Mouse (Mus musculus) embryonic stem cell, embryonic (primary cell): ENCODE measurements around the gene Ccdc148.

Experiments used
- CTCF ChIA-PET, 4 experiments: fragments of 300-600 bp in 2 of 4; fragments of 350-600 bp in 2 of 4; sonication (Branson Sonifier 250); formaldehyde crosslinking; loops; one replicate each; lab custom pipeline; 2022; ENCODE audit warnings: inconsistent platforms in 2 of 4; lab: Charles Lee
- POLR2A ChIA-PET, 4 experiments: fragments of 300-600 bp in 2 of 4; fragments of 350-600 bp in 2 of 4; sonication (Branson Sonifier 250); formaldehyde crosslinking; loops; one replicate each; lab custom pipeline; 2022; ENCODE audit warnings: antibody characterized with exemption in 4 of 4, inconsistent platforms in 1 of 4; lab: Charles Lee

Gene Ccdc148

GRCm38 (mm10) chr2:59186122-59186521, 25.6 kb upstream of the Ccdc148 start:
- ChIA-PET CTCF (interaction anchor here in 1 of 4 experiments (0.6 kb wide), 1 partner anchor 24 kb away, joined by 5 read pairs; no protein-coding TSS in a partner anchor), POLR2A (interaction anchor here in 2 of 4 experiments (1.1 to 1.6 kb wide), 3 partner anchors 11 to 43 kb away, joined by 3 to 4 read pairs (median 3); no protein-coding TSS in a partner anchor)

DNA sequence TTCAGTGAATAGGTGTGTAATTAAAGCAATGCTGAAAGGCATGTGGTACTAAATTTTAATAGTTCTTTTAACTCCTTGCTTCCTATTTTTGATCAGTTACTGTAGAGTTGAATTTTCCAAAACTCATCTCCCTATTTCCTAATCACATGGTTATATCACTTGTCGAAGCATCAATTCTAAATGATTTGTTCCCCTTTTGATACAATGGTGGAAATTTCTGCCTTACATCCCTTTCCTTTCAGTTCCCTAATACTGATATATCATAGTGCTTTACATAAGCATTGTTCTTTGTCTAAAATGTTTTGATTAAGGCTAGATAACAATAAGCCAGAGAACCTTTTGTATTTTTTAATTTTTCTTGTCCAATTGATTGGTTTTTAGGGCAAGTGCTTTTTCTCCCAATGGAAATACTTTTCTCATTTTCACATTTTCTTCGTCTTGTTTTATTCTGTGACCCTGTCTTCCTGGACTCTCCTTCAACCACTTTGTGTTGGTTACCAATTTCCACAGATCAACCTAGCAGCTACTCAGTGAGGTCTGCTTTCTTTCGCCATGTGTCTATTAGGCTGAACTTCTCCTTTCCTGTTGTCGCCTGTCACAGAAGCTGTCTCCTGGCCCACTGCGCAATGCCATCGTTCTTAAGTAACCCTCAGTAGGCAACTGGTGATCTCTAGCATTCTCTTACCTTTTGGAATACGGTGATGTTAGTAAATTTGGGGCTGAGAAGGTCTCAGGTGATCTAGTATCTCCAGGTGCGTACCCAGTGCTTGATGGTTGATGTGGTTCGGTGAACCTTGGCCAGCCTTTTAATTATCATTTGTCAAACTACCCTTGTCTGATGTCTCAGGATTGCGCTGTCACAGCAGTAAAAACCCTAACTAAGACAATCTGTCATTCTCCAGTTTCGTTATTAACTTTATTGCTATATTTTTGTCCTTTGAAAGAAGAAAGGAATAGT, 23.9 kb upstream of the Ccdc148 start:
- CTCF ChIA-PET: no interaction called here
- POLR2A ChIA-PET: interaction anchor here in 3 of 4 experiments (0.7 to 2.0 kb wide), 4 partner anchors 23 to 92 kb away, joined by 3 to 6 read pairs (median 3); partner anchors contain the start of gene Ccdc148 (in 1 of the 3)

DNA sequence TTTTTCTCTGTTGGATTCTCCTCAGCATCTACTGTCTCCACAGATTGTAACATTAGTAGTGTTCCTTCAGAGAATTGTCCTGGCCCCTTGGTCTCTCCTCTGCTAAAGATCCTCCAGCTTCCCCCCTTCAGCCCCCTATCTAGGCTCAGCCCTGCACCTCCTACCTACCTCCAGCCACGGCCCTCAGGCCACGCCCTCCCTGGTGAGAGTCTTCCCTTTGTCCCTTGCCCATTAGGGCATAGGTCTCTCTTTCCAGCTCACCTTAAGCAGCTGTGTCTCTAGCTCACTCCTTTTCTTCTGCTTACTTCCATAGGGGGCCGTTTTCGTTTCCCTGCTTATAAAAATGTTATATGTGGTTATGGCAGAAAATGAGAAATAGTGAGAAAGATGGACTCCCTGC, 23.1 kb upstream of the Ccdc148 start:
- ChIA-PET POLR2A (interaction anchor here in 3 of 4 experiments (0.5 to 2.0 kb wide), 6 partner anchors 11 to 77 kb away, joined by 3 to 6 read pairs (median 4); partner anchors contain the start of gene Ccdc148 (in 1 of the 3)), CTCF (no interaction called here)

DNA sequence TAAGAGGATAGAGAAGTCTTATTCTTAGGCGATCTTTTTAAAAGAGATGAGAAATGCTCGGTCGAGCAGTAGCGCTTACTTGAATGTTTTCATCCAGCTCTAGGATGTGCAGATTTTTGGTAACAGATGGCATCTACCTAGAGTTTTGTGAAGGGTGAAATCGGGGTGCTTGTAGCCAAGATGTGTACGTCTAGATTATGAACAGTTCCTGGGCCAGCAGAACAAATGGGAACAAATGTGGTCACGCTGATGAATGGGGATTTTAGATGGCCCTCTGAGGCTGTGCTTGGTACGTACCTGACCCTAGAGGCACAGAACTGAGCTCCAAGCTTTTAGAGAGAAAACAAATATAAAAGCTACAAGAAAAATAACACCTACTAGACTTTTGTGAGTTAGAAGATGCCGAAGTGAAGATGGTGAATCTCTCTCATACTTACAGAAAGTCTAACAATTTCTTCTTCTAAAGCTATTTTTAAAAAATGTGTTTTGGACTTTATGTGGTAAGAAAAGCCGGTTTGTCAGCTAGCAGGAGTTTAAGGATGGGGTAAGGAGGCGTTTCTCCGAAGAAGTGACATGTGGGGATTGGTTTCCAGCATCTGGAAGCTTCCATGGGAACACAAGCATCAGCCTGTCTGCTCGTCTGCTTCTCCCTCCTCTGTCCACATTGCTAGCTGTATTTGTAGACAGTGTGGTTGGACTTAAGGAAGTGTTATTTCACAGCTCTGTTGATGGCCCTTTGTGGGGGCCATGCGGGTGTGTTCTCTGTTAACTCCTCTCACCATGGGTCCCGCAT, 21.0 kb upstream of the Ccdc148 start:
- ChIA-PET POLR2A (interaction anchor here in 2 of 4 experiments (0.7 to 2.8 kb wide), 5 partner anchors 10 to 29 kb away, joined by 3 to 16 read pairs (median 3); no protein-coding TSS in a partner anchor), CTCF (no interaction called here)

- POLR2A ChIA-PET: interaction anchor here in 2 of 4 experiments (1.1 to 3.4 kb wide), 9 partner anchors 8 to 19 kb away, joined by 3 to 19 read pairs (median 4); partner anchors contain the start of genes Ccdc148 (in 2 of the 2) and Pkp4 (in 2 of the 2)
- CTCF ChIA-PET: no interaction called here
These were observed 19.0 kb upstream of the Ccdc148 start for GRCm38 (mm10) chr2:59179487-59179886.

DNA sequence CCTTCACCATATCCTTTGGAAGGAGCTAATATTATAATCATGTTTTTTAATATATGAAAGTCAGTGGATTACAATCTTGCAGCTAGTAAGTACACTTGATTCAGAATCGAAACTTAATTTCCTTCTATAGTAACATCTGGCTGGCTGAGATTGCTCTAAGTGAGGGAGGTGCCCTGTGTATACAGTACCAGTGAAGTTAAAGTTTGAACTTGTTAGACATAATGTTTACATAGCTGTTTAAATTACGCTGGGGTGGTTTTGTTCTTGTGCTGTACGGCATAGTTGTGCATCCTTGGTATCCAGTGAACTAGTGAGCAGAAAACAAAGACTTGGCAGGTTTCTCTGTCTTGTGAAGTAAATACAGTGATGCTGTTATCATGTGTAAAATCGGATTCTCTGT, 18.5 kb upstream of the Ccdc148 start:
- ChIA-PET POLR2A (interaction anchor here in 2 of 4 experiments (0.6 to 3.4 kb wide), 11 partner anchors 8 to 187 kb away, joined by 3 to 19 read pairs (median 4); partner anchors contain the start of genes Ccdc148 (in 2 of the 2) and Pkp4 (in 2 of the 2)), CTCF (no interaction called here)

DNA sequence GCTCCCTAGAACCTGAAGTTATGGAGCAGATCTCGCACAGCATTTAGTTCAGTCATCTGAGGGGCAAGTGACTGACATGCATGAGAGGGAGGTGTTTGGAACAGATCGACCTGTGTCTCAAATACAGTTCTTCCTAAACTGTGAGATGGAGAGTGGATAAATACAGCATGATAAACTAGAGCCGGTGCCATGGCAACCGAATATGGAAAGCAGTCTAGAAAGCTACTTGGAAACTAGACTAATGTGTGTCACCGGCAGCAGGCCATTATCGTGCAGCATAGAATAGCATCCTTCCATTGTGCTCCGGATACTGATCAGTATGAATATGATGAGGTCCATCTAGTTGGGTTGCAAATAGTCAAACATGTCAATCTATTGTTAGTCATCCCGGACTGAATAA, 17.7 kb upstream of the Ccdc148 start:
- POLR2A ChIA-PET: interaction anchor here in 2 of 4 experiments (0.6 to 3.4 kb wide), 3 partner anchors 17 to 187 kb away, joined by 3 to 19 read pairs (median 8); partner anchors contain the start of genes Ccdc148 (in 2 of the 2) and Pkp4 (in 2 of the 2)
- CTCF ChIA-PET: no interaction called here

DNA sequence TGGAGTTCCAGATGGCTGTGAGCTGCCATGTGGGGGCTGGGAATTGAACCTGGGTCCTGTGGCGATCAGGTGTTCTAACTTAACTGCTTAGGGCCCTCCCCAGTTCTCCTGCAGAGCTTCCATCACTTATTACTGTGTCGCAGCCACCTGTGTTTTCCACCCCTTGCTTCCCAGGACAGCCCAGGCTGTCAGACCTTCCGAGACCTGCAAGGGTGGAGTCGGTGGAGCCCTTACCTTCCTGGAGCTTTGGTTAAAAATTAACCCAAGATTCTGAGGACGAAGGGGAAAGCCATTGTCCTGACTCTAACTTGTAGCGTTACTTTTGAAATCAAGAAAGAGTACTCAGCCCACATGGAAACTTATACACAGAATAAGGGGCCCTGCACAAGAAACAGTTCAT, 15.4 kb upstream of the Ccdc148 start:
- CTCF ChIA-PET: no interaction called here
- POLR2A ChIA-PET: interaction anchor here in 3 of 4 experiments (0.5 to 1.5 kb wide), 8 partner anchors 9 to 439 kb away, joined by 3 to 10 read pairs (median 4); partner anchors contain the start of genes Ccdc148 (in 1 of the 3) and Pkp4 (in 1 of the 3)

GRCm38 (mm10) chr2:59171533-59171932, 11.1 kb upstream of the Ccdc148 start:
- ChIA-PET POLR2A (interaction anchor here (0.6 to 4.8 kb wide), 13 partner anchors 8 to 1888 kb away, joined by 3 to 58 read pairs (median 5); partner anchors contain the start of genes Ccdc148 (in 3 of the 4) and Pkp4 (in 2 of the 4)), CTCF (no interaction called here)

- POLR2A ChIA-PET: interaction anchor here in 3 of 4 experiments (0.5 to 4.8 kb wide), 13 partner anchors 9 to 572 kb away, joined by 3 to 58 read pairs (median 5); partner anchors contain the start of genes Ccdc148 (in 3 of the 3) and Pkp4 (in 2 of the 3)
- CTCF ChIA-PET: no interaction called here
These were observed 10.1 kb upstream of the Ccdc148 start for GRCm38 (mm10) chr2:59170593-59170992.

GRCm38 (mm10) chr2:59170208-59170589, 9.7 kb upstream of the Ccdc148 start:
- POLR2A ChIA-PET: interaction anchor here in 3 of 4 experiments (0.9 to 4.8 kb wide), 7 partner anchors 9 to 57 kb away, joined by 3 to 58 read pairs (median 6); partner anchors contain the start of genes Ccdc148 (in 3 of the 3) and Pkp4 (in 2 of the 3)
- CTCF ChIA-PET: no interaction called here

DNA sequence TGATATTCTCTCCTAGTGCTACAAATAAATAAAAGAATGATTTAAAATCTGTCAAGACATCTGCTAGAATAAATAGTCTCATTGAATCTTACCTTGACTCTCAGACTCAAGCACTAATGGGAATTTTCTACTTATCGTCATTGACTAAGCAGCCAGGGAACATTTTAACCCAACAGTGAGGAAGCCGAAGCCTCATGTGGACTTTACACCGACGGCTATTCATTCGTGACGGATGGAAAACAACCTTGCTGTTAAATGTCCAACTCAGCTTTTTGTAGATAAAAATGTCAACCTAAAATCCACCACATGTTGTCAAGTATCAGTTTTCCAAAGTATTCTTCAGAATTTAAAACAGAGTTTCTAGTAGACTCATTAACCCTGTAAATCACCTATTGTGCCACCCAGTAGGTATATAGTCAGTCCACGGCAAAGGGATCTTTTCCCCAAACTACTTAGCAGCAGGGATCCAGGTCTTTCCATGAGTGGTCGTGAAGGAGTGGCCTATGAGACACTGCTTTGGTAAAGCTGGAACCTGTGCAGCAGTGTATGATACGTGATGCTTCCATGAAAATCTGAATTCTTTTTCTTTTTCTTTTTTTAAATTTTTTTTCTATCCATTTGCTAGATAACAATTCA, 9.2 kb upstream of the Ccdc148 start:
- POLR2A ChIA-PET: interaction anchor here in 3 of 4 experiments (0.9 to 4.8 kb wide), 4 partner anchors 8 to 13 kb away, joined by 3 to 58 read pairs (median 20); partner anchors contain the start of genes Ccdc148 (in 3 of the 3) and Pkp4 (in 2 of the 3)

GRCm38 (mm10) chr2:59167830-59168229, 7.3 kb upstream of the Ccdc148 start:
- ChIA-PET POLR2A (interaction anchor here in 2 of 4 experiments (0.9 to 1.6 kb wide), 3 partner anchors 11 to 85 kb away, joined by 3 to 4 read pairs (median 3); no protein-coding TSS in a partner anchor), CTCF (no interaction called here)

More for the DNA sequence above, 9.2 kb upstream of the Ccdc148 start:
- CTCF ChIA-PET: no interaction called here

DNA sequence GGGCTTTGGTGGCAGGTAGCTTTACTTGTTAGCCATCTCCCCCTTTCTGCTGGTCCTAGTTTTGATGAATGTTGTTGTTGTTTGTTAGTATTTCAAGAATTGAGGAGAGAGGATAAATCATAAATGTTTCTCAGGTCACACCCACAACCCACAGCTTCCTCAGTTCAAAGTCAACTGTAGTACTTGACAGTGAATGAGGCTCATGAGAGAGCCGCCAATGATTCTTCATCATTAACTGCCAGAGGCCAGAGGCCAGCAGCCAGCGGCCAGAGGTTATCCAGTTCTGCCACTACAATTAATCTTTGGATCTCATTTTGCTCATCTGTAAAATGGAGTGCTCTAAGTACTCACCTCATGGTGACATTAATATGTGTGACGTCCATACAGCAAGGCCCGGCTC, 6.5 kb upstream of the Ccdc148 start:
- ChIA-PET POLR2A (interaction anchor here in 1 of 4 experiments (0.9 to 1.6 kb wide), 2 partner anchors 9 to 13 kb away, joined by 4 read pairs; no protein-coding TSS in a partner anchor), CTCF (interaction anchor here in 1 of 4 experiments (0.5 kb wide), 1 partner anchor 60 kb away, joined by 3 read pairs; no protein-coding TSS in a partner anchor)

GRCm38 (mm10) chr2:59162285-59162600, 1.8 kb upstream of the Ccdc148 start:
- CTCF ChIA-PET: interaction anchor here in 2 of 4 experiments (0.6 to 1.2 kb wide), 3 partner anchors 24 to 603 kb away, joined by 3 to 5 read pairs (median 5); no protein-coding TSS in a partner anchor

DNA sequence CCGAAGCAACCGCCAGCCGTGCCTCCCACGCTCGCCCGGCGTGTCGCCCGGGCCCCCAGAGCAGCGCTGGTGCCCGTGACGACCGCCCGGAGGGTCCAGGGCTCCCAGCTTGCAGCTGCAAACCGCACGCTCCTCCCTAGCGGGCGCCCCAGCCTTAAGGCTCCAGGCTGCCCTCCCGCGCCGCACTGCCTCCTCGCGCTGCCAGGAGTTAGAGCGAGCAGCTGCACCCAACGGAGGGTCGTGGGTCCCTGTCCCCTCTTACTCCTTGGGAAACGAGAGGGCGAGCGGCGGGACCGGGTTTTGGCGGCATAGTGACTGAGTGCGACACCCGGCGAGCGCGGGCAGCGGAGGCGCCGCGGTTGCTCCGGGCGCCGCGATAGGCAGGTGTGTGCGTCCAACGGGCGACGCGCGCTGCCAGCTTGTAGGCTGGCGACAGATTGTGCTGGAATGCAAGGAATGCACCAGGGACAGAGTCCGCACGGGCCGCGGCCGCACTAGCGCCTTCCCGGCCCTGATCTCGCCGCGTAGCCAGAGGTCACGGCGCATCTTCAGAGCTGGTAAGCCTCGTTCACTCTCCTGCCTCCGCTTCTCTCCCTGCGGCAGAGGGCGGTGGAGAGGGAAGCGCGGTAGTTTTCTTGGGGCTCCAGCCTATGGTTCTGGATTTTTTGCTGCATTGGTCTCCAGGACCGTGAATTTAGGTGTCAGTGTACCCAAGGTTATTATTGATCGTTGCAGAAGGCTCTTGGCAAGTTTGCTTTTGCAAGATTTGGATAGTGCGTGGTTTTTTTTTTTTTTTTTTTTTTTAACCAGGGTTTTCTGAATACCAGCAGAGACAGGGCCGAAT, 1.2 kb upstream of the Ccdc148 start:
- POLR2A ChIA-PET: interaction anchor here (0.5 to 3.3 kb wide), 47 partner anchors 9 to 753 kb away, joined by 3 to 58 read pairs (median 4); no protein-coding TSS in a partner anchor
- CTCF ChIA-PET: interaction anchor here in 2 of 4 experiments (0.6 to 1.2 kb wide), 3 partner anchors 25 to 603 kb away, joined by 3 to 5 read pairs (median 5); no protein-coding TSS in a partner anchor

More at GRCm38 (mm10) chr2:59162285-59162600, 1.8 kb upstream of the Ccdc148 start:
- POLR2A ChIA-PET: interaction anchor here (0.5 to 3.3 kb wide), 24 partner anchors 10 to 753 kb away, joined by 3 to 58 read pairs (median 4); no protein-coding TSS in a partner anchor
